Mouse (Mus musculus): ENCODE results near the gene Hnf1b. TPM values are rescaled to one million over a fixed set of nuclear protein-coding genes. Genes with fewer than 3 reads are reported as not detected.

The Hnf1b gene
- polyA plus RNA-seq (2017; shearing (Covaris generic)): not detected

DNA sequence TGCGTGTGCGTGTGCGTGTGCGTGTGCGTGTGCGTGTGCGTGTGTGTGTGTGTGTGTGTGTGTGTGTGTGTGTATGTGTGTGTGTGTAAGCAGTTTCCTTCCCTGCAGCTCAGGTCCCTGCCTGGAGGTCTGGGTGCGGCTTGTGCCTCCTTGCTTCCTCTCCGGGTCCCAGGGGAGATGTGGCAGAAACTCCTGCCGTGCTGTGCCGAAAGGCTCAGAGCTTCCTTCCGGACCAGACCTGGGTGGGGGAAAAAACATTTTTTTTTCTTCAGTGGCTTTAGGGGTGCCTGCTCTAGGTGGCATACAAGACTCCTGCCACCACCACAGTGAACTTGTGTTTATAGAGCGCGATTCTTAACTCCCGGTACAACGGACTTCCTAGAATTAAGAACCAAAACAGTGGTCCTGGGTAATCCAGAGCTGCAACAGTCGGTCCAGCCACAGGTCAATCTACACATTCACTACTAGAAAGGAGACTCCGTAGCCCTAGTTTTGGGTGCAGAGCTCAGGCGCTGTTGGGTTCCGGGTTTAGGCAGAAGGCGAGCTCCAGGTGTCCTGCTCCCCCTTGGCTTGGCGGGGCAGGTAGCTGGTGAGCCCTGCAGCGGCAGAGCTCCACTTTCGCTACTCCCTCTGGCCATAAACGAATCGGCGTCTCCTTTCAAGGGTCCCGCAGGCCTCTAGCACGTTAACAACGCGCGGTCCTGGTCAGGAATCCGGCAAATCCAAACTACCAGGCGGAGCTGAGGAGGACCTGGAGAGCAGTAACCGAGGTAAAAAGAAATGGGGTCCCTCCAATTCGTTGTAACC is at the start of gene Hnf1b:
TSS of gene Hnf1b (plus strand) at position 535 of the 807 bp plus-strand sequence.
- no peak for ATAC-seq

- no peak for ATAC-seq
These were observed 47.7 kb upstream of the Hnf1b start for GRCm38 (mm10) chr11:83802166-83802565.

- no peak for ATAC-seq
These were observed 47.3 kb upstream of the Hnf1b start for GRCm38 (mm10) chr11:83802581-83802980.

- ATAC-seq: no peak
These were observed 39.4 kb upstream of the Hnf1b start for GRCm38 (mm10) chr11:83810441-83810840.

- no peak for ATAC-seq
These were observed 34.7 kb upstream of the Hnf1b start for GRCm38 (mm10) chr11:83815191-83815590.

DNA sequence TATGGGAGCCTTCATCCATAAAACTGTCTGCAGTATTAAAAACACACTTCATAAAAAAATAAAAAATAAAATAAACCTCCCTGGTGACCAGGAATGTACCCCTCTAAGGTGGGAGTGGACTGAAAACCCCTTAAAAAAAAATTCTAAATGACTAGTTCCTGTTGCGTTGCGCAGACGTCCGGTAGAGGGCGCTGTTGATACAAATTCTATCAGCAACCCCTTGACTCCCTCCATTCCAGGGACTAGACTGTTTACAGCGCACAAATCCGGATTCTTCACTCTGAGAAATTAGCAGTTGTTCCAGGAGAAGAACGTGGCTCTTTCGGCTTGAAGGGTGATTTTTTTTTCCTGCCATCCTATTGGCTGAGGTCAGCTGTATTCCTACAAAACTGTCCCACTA is 34.2 kb upstream of the Hnf1b start:
- ATAC-seq: no peak

DNA sequence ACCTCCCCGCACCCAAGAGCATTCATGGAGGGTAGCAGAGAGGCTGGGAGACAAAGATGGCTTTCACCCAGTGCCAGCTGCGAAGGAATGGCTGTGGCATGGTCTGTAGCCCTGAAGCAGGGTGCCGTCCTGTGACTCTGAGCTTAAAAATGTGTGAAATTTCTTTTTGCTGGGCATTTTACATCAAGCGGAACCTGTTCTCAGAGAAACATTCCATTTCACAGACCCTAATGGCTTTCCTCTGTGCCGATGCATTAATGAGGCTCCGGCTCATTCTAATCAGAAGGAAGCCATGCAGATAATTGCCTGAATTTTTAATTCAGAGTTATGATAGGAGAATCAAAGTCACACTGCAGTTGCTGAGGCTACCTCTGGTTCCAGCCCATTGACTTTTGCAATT is 32.8 kb upstream of the Hnf1b start:
- no peak for ATAC-seq

DNA sequence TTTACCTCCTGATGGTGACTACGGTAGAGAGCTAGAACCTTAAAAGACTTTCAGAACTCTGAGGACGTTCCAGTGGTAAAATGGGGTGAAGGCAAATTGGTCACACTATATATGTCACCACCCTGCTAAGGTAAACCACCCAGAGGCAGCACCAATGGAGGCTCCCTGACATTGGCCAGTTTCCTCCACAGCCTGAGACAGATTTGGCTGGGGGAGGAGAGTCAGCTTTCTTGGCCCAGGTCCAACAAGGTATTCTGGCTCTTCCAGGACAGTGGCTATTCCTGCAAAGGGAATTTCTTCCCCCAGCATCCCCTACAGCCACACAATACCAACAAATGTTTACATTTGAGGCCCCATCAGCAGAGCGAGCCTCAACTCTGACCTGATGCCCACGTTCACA is 31.9 kb upstream of the Hnf1b start:
- ATAC-seq: no peak

DNA sequence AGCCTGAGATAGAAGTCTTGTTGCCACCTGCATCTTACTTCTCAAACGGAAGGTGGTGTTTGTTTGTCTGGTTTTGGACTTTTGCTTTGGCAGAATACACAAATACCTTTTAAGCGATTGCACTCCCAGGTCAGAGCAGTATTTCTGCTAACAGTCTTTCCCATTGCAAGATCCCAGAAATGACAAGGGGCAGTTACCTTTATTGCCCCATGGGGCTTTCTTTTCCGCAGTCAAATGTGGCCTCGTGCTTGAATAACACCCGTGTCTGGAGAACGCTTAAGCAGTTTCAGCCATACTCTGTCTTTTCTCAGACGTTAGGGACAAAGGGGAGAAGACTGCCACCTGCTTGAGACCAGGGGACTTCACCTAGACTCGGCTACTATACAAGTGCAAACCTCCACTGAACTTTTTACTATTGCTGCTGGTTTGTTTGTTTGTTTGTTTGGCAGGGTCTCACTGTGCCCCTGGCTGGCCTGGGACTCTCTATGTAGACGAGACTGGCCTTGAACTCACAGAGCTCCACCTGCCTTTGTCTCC is 31.2 kb upstream of the Hnf1b start:
- ATAC-seq: no peak

- no peak for ATAC-seq
These were observed 29.9 kb upstream of the Hnf1b start for GRCm38 (mm10) chr11:83819806-83820483.

DNA sequence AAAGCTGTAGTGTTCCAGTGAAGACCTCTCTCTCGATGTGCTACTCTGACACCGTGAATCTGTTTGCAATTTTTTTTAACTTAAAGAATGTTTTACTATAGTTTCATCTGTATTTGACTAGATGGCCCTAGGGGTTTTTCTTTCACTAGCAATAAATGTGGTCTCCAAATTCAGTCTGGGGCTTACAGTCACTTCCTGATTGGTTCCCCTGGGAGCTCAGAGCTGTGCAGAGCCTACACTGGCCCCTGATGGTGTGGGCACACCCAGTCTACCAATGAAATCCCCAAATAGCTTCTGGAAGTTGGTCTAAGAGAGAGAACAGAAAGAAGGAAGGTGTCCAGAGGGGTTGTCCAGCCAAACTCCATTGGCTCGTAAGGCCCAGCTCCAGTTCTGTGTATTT is 23.7 kb upstream of the Hnf1b start:
- ATAC-seq: no peak

DNA sequence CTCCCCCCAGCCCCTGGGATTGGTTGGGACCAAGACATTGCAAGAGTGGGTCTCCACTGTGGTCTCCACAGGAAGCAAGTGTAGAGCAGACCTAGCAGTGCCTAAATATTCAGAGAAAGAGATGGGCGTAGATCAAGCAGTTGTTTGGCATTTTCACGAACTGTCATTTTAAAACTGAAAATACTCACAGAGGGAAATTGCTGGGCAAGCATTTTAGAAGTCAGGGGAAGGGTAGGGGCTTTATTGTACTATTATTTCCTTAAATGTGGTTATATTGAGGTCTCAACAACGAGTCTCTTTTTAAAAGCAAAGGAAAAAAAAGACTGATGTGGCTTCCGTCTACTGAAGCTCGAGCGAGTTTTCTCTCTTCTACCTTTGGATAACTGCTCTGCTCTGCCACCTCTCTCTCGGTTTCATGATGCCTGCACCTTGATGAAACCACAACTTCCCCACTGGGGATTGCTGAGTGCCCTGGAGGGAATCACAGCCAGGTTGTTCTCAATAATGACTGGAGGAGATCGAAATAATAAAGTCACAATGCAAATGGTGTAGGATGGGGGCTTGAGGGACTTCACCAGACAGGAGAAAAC is 21.2 kb upstream of the Hnf1b start:
- ATAC-seq: no peak

DNA sequence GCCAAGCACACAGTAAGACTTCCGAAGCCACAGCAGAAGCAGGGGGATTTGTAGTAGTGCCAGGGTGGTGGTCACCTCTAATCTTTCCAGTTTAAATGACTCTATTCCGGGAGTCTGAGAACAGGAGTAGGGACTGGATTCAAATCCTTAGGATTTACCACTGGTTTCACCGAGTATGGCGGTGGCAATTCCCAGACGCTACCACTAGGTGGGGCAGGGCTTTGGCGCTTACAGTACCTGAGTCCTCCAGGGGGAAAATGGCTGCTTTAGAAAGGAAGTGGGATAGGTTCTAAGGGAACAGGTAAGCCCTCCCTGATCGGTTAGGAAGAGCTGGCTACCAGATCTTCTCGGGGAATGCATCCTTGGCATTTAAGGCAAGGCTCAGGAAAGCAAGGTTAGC is 17.5 kb upstream of the Hnf1b start:
- no peak for ATAC-seq

DNA sequence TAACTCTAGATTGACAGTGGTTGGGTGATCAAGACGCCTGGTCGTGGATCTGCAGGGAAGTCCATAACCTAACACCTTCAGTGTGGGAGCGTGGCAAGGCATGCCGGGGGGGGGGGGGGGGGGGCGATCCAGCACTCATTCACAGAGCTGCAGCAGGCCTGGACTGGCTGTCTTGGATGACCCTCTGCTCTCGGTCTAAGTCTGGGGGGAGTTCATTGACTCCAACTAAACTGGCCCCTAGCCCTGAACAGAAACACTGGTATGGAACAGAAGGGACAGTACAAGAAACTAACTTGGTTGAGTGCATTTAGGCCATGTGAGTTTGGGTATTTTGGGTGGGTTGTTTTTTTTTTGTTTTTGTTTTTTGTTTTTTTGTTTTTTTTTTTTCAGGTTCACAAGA is 16.3 kb upstream of the Hnf1b start:
- ATAC-seq: no peak

DNA sequence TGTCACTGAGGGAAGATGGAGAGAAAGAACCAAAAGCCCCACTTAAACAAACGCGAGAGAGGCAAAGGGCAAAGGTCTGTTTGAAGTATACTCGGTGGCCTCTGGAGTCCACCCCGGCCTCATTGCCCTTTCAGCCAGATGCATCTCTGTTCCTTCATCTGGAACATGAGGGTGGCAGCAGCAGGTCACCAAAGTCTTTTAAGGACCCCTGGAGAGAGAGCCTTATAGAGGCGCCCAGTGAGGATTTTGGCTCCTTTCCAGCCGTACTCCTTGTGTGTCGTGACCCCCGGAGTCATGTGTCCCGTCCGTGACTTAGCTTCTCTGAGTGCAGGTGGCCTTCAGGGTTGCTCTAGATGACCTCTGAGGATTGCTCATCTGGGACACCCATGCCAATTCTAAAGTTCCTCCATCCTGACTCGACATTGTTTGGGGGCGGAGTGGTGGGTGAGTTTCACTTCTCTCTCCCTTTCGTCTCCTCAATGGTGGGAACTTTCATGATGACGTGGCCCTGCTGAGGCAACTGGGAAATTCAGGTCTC is 15.8 kb upstream of the Hnf1b start:
- ATAC-seq: no peak

- no peak for ATAC-seq
These were observed 10.4 kb upstream of the Hnf1b start for GRCm38 (mm10) chr11:83839451-83839850.

- no peak for ATAC-seq
These were observed 6.3 kb upstream of the Hnf1b start for GRCm38 (mm10) chr11:83843534-83843933.

DNA sequence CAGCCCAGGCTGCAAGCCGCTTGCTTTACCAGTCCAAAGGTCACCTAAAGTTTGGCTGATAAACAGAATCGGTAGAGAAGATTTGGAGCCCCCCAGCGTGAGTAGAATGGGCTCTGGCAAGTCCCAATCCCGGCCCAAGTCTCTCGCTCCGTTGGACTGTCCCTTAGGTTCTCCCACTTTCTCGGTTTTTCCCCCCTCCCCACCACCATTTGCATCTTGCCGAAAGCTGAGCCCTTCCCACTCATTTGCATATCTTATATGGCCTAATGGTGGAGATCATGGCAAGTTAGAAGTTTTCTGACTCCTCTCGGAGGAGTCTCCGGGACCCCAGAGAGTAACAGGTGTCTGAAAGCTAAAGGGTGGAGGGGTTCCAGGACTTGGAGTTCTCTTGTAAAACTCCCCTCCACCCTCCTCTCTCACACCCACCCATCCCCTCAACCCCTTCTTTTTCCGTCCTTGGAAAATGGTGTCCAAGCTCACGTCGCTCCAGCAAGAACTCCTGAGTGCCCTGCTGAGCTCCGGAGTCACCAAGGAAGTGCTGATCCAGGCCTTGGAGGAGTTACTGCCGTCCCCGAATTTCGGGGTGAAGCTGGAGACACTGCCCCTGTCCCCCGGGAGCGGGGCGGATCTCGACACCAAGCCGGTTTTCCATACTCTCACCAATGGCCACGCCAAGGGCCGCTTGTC is 866 bp downstream of the Hnf1b start:
- no peak for ATAC-seq

DNA sequence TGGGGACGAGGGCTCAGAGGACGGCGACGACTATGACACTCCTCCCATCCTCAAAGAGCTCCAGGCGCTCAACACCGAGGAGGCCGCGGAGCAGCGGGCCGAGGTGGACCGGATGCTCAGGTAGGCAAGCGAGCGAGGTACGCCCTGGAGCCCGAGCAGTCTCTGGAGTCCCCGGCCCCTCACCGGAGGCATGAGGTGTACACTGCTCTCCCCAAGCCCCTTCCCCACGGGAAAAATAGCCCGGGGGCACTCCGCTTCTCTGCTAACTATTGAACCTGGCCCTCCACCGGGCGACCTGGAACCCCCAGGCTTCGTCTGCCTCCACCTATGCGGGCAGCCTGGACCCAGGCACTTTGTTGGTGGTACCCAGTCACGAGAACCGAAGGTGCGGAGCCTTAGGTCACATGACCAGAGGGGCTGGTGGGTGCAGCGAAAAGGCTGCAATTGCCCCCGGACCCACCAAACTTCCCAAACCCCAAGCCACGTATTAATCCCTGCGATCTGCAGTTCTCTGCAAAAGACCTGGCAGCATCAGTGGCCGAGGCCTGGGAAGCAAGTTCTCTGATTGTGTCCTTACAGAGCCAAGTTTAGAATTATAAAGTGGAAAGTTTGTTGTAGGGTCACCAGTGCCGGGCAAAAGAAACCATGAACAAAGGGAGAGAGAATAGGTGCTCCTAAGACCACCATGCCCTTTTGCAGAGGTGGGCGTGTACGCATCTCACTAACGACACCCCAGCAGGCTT is 1.6 kb downstream of the Hnf1b start:
- ATAC-seq: no peak

- ATAC-seq: no peak
These were observed 2.1 kb downstream of the Hnf1b start for GRCm38 (mm10) chr11:83852016-83852355.

GRCm38 (mm10) chr11:83852501-83853211 is 2.8 kb downstream of the Hnf1b start:
- ATAC-seq: no peak
